Comparison of ENCODE assay signal across 24 mouse cellular contexts in genomic region chr1:134333371-134334110, GRCm38 (mm10). TPM values are rescaled to one million over a fixed set of nuclear protein-coding genes. Genes with fewer than 3 reads are reported as not detected.
DNase-seq lines count a peak whose midpoint lies in the region; ATAC-seq and TF ChIP-seq lines count a peak whose summit lies in the region.
"Had no signal": no experiment of that assay in that cellular context is flagged by ENCODE, and none has a peak within 500 bp of the region (broad histone marks: within the 10 kb centered on the region; RNA-seq: fewer than 3 reads in every experiment).

No protein-coding gene starts in this region.

- peaks cover 65% of the 10 kb centered on the region for H3K4me1 ChIP-seq in heart, embryonic 15.5 days (replicated peaks)
- H3K4me1 ChIP-seq in midbrain, embryonic 11.5 days (ENCODE audit: control insufficient read depth, insufficient read depth, low read length) = no peaks in the 10 kb centered on the region
- H3K4me1 ChIP-seq in midbrain, embryonic 13.5 days (replicated peaks) = peaks cover 9% of the 10 kb centered on the region; the same call in 1 of the 2 replicates
- H3K4me1 ChIP-seq in olfactory bulb, adult 2 months (ENCODE audit: control insufficient read depth, insufficient read depth, low read length) = peaks cover 52% of the 10 kb centered on the region
- H3K4me1 ChIP-seq: midbrain, embryonic 12.5 days had no signal

- H3K27ac ChIP-seq in gastrocnemius, adult 2 months = peak overlapping the region; percentile 81; the same call in 1 of the 2 replicates
- peak overlapping the region; percentile 91 for H3K27ac ChIP-seq in heart, embryonic 15.5 days
- H3K27ac ChIP-seq in midbrain, embryonic 11.5 days (ENCODE audit: low read depth, low read length) = no peak overlapping the region
- no peak overlapping the region for H3K27ac ChIP-seq in midbrain, embryonic 13.5 days
- peak overlapping the region; percentile 47; the same call in 1 of the 2 replicates for H3K27ac ChIP-seq in olfactory bulb, adult 2 months (ENCODE audit: insufficient read depth, low read depth, low read length)
- H3K27ac ChIP-seq: midbrain, embryonic 12.5 days; neural tube, embryonic 13.5 days had no signal

- H3K9me3 ChIP-seq in heart, embryonic 15.5 days (replicated peaks) = no peaks in the 10 kb centered on the region
- H3K9me3 ChIP-seq in midbrain, embryonic 11.5 days (ENCODE audit: control insufficient read depth, low read length) = no peaks in the 10 kb centered on the region
- no peaks in the 10 kb centered on the region for H3K9me3 ChIP-seq in midbrain, embryonic 13.5 days
- H3K9me3 ChIP-seq: midbrain, embryonic 12.5 days; neural tube, embryonic 13.5 days had no signal

- no peak for TF ChIP-seq POLR2A in olfactory bulb, adult 2 months (IDR thresholded peaks at IDR 0.05; ENCODE audit: insufficient read depth, low read depth, low read length)

- no peak for DNase-seq in gastrocnemius, adult 2 months
- DNase-seq in gastrocnemius, postnatal 14 days = no peak
- no peak for DNase-seq in heart, adult 9 months (ENCODE audit: low spot score in 2 of 2)
- DNase-seq in midbrain, embryonic 11.5 days (ENCODE audit: low spot score, missing footprints) = peak; percentile 71
- DNase-seq in right cerebral cortex, postnatal 4 days = no peak
- DNase-seq: embryo, embryonic 11 days; kidney, adult 2 months; liver had no signal

- no peaks in the 10 kb centered on the region for H3K36me3 ChIP-seq in heart, embryonic 15.5 days
- H3K36me3 ChIP-seq in midbrain, embryonic 11.5 days (ENCODE audit: control insufficient read depth, insufficient read depth, low read length) = no peaks in the 10 kb centered on the region
- no peaks in the 10 kb centered on the region for H3K36me3 ChIP-seq in midbrain, embryonic 13.5 days
- H3K36me3 ChIP-seq: midbrain, embryonic 12.5 days; neural tube, embryonic 13.5 days had no signal

- no peak overlapping the region for H3K4me3 ChIP-seq in gastrocnemius, adult 2 months
- no peak overlapping the region for H3K4me3 ChIP-seq in heart, embryonic 15.5 days
- no peak overlapping the region for H3K4me3 ChIP-seq in midbrain, embryonic 11.5 days (ENCODE audit: low read depth, low read length)
- no peak overlapping the region for H3K4me3 ChIP-seq in midbrain, embryonic 13.5 days (replicated peaks)
- H3K4me3 ChIP-seq in olfactory bulb, adult 2 months (ENCODE audit: insufficient read depth, low read depth, low read length) = no peak overlapping the region
- H3K4me3 ChIP-seq: midbrain, embryonic 12.5 days; neural tube, embryonic 13.5 days had no signal

- intact Hi-C loops in gastrocnemius, adult 2 months (cut with DNase I) = loop anchor here (5.0 kb wide), 2 partner anchors 211 to 271 kb away; no protein-coding TSS in a partner anchor
- intact Hi-C loops in gastrocnemius, postnatal 14 days (cut with DNase I; ENCODE audit: low total_unique reads) = no loop called here

- 83% methylated on average over 10 of the region's 10 CpGs for WGBS in heart, embryonic 15.5 days
- 82% methylated on average over 10 of the region's 10 CpGs for WGBS in midbrain, embryonic 11.5 days
- 77% methylated on average over 10 of the region's 10 CpGs for WGBS in midbrain, embryonic 13.5 days
- WGBS in olfactory bulb, adult 2 months = 76% methylated on average over 10 of the region's 10 CpGs

- TF ChIP-seq CTCF in gastrocnemius, adult 2 months (IDR thresholded peaks at IDR 0.05) = no peak
- TF ChIP-seq CTCF in olfactory bulb, adult 2 months (IDR thresholded peaks at IDR 0.05; ENCODE audit: insufficient read depth, low read depth, low read length) = no peak

- peak overlapping the region; percentile 61; the same call in 1 of the 2 replicates for H3K4me2 ChIP-seq in heart, embryonic 15.5 days
- no peak overlapping the region for H3K4me2 ChIP-seq in midbrain, embryonic 11.5 days
- H3K4me2 ChIP-seq in midbrain, embryonic 13.5 days (replicated peaks) = no peak overlapping the region
- H3K4me2 ChIP-seq: midbrain, embryonic 12.5 days; neural tube, embryonic 13.5 days had no signal

- no peak for ATAC-seq in heart, embryonic 15.5 days (replicated peaks; ENCODE audit: insufficient number of reproducible peaks, insufficient read depth, low FRiP score, low read depth)
- ATAC-seq in midbrain, embryonic 11.5 days (ENCODE audit: low FRiP score) = no peak
- no peak for ATAC-seq in midbrain, embryonic 13.5 days

- H3K9ac ChIP-seq in heart, embryonic 15.5 days = 0 out of 2 replicates have a peak overlapping the region, but pooled peaks have one; percentile 38
- H3K9ac ChIP-seq in midbrain, embryonic 11.5 days (ENCODE audit: low read length) = no peak overlapping the region
- H3K9ac ChIP-seq in midbrain, embryonic 13.5 days (replicated peaks) = no peak overlapping the region
- H3K9ac ChIP-seq: forebrain, postnatal 0 days; midbrain, embryonic 12.5 days; neural tube, embryonic 13.5 days had no signal

- H3K27me3 ChIP-seq in heart, embryonic 15.5 days = no peaks in the 10 kb centered on the region
- no peaks in the 10 kb centered on the region for H3K27me3 ChIP-seq in midbrain, embryonic 11.5 days (ENCODE audit: control insufficient read depth, insufficient read depth, low read length)
- no peaks in the 10 kb centered on the region for H3K27me3 ChIP-seq in midbrain, embryonic 13.5 days
- H3K27me3 ChIP-seq: neural tube, embryonic 13.5 days had no signal

RNA-seq across cellular contexts. Expression of gene Ppfia4, which starts 0.8 kb away (rescaled TPM):
- total RNA-seq in gastrocnemius, adult 2 months (2021) = under 1 TPM; 0.42 to 0.46 TPM
- total RNA-seq in gastrocnemius, postnatal 14 days (2021) = 1 to 10 TPM; 4.3 to 6.7 TPM
- 9.7 and 10.3 TPM in 2 replicates for polyA plus RNA-seq in heart, embryonic 15.5 days (2015; fragmentation: Nextera tagmentation; extraction: Ambion mirVana)
- 1.9 and 2.6 TPM in 2 replicates for polyA plus RNA-seq in midbrain, embryonic 11.5 days (2014; fragmentation: Nextera tagmentation; extraction: Ambion mirVana)
- polyA plus RNA-seq in midbrain, embryonic 13.5 days (2015; fragmentation: Nextera tagmentation; extraction: Ambion mirVana) = 6.5 and 7.0 TPM in 2 replicates
- not detected in 2 replicates for polyA plus RNA-seq in olfactory bulb, adult 2 months (2012; ENCODE audit: insufficient read depth, insufficient read length, low replicate concordance, missing spikeins)

RNA-seq across cellular contexts. Expression of gene Tmem183a, which starts 28.2 kb away (rescaled TPM):
- 10 to 100 TPM; 12.3 to 12.4 TPM for total RNA-seq in gastrocnemius, adult 2 months (2021)
- 10 to 100 TPM; 13.8 to 19.5 TPM for total RNA-seq in gastrocnemius, postnatal 14 days (2021)
- polyA plus RNA-seq in heart, embryonic 15.5 days (2015; fragmentation: Nextera tagmentation; extraction: Ambion mirVana) = 53.0 and 58.1 TPM in 2 replicates
- polyA plus RNA-seq in midbrain, embryonic 11.5 days (2014; fragmentation: Nextera tagmentation; extraction: Ambion mirVana) = 128 and 137 TPM in 2 replicates
- polyA plus RNA-seq in midbrain, embryonic 13.5 days (2015; fragmentation: Nextera tagmentation; extraction: Ambion mirVana) = 128 TPM in 2 replicates
- polyA plus RNA-seq in olfactory bulb, adult 2 months (2012; ENCODE audit: insufficient read depth, insufficient read length, low replicate concordance, missing spikeins) = not detected in 2 replicates

RNA-seq across cellular contexts. Expression of gene Myog, which starts 43.8 kb away (rescaled TPM):
- 10 to 100 TPM; 11.6 to 34.5 TPM for total RNA-seq in gastrocnemius, adult 2 months (2021)
- total RNA-seq in gastrocnemius, postnatal 14 days (2021) = 10 to 100 TPM; 67.9 to 75.3 TPM
- 0.98 and 2.0 TPM in 2 replicates for polyA plus RNA-seq in heart, embryonic 15.5 days (2015; fragmentation: Nextera tagmentation; extraction: Ambion mirVana)
- not detected in 2 replicates for polyA plus RNA-seq in midbrain, embryonic 11.5 days (2014; fragmentation: Nextera tagmentation; extraction: Ambion mirVana)
- polyA plus RNA-seq in midbrain, embryonic 13.5 days (2015; fragmentation: Nextera tagmentation; extraction: Ambion mirVana) = not detected in 2 replicates
- polyA plus RNA-seq in olfactory bulb, adult 2 months (2012; ENCODE audit: insufficient read depth, insufficient read length, low replicate concordance, missing spikeins) = not detected in 2 replicates
- total RNA-seq: adrenal gland, adult 2 months; hematopoietic stem cell, adult 5-6 weeks; layer of hippocampus, adult 18-20 months; left cerebral cortex, adult 18-20 months; left cerebral cortex, postnatal 36 days had no signal
- polyA plus RNA-seq: adrenal gland, adult 2 months; lung, postnatal 0 days; urinary bladder, adult 2 months had no signal

RNA-seq across cellular contexts. Expression of gene 4933406M09Rik, which starts 52.2 kb away (rescaled TPM):
- not detected for total RNA-seq in gastrocnemius, adult 2 months (2021)
- not detected for total RNA-seq in gastrocnemius, postnatal 14 days (2021)
- not detected in 2 replicates for polyA plus RNA-seq in heart, embryonic 15.5 days (2015; fragmentation: Nextera tagmentation; extraction: Ambion mirVana)
- not detected in 2 replicates for polyA plus RNA-seq in midbrain, embryonic 11.5 days (2014; fragmentation: Nextera tagmentation; extraction: Ambion mirVana)
- not detected in 2 replicates for polyA plus RNA-seq in midbrain, embryonic 13.5 days (2015; fragmentation: Nextera tagmentation; extraction: Ambion mirVana)
- polyA plus RNA-seq in olfactory bulb, adult 2 months (2012; ENCODE audit: insufficient read depth, insufficient read length, low replicate concordance, missing spikeins) = not detected in 2 replicates
- total RNA-seq: adrenal gland, adult 2 months; forebrain, postnatal 0 days; hematopoietic stem cell, adult 5-6 weeks; layer of hippocampus, adult 18-20 months; left cerebral cortex, adult 18-20 months; left cerebral cortex, postnatal 36 days had no signal
- polyA plus RNA-seq: adrenal gland, adult 2 months; embryonic facial prominence, embryonic 14.5 days; forebrain, postnatal 0 days; liver, embryonic 16.5 days; midbrain, embryonic 12.5 days; neural tube, embryonic 13.5 days; thymus, postnatal 0 days; urinary bladder, adult 2 months had no signal

Comparison
In these comparisons a context has a peak if more than half of its experiments do, and no peak if none do; other contexts are left out.
1. H3K27ac ChIP-seq: peak in gastrocnemius, adult 2 months (single experiment), heart, embryonic 15.5 days (single experiment) and olfactory bulb, adult 2 months (single experiment); none in midbrain, embryonic 11.5 days (single experiment) and midbrain, embryonic 13.5 days (single experiment).